Mouse (Mus musculus) heart, embryonic 15.5 days (tissue): ENCODE measurements around the gene Scube2. TPM values are rescaled to one million over a fixed set of nuclear protein-coding genes. Genes with fewer than 3 reads are reported as not detected.

ENCODE experiments used
- ATAC-seq: fragments of 200-750 bp; cut with Nextera tagmentation; replicated peaks from 2 replicates; pipeline ENCODE4 v1.8.0; 2017; ENCODE audit warnings: low read depth, moderate TSS enrichment; ENCODE audit not compliant: insufficient number of reproducible peaks, insufficient read depth, low FRiP score
- H3K27ac ChIP-seq: fragments of 300-500 bp; sonication (generic); 2 replicates; pipeline ENCODE4 v1.5.1; 2015; ENCODE audit warnings: mild to moderate bottlenecking, inconsistent platforms
- H3K27me3 ChIP-seq: fragments of 300-500 bp; sonication (generic); 2 replicates; pipeline ENCODE4 v1.6.1; 2015; ENCODE audit warnings: inconsistent platforms
- H3K36me3 ChIP-seq: fragments of 300-500 bp; sonication (generic); 2 replicates; pipeline ENCODE4 v1.6.1; 2015; ENCODE audit warnings: mild to moderate bottlenecking, inconsistent platforms
- H3K4me1 ChIP-seq: fragments of 300-500 bp; sonication (generic); replicated peaks from 2 replicates; pipeline ENCODE4 v1.6.1; 2015; ENCODE audit warnings: inconsistent platforms
- H3K4me2 ChIP-seq: fragments of 300-500 bp; sonication (generic); 2 replicates; pipeline ENCODE4 v1.6.1; 2015; ENCODE audit warnings: inconsistent platforms, mild to moderate bottlenecking, moderate library complexity
- H3K4me3 ChIP-seq: fragments of 300-500 bp; sonication (generic); 2 replicates; pipeline ENCODE4 v1.5.1; 2015; ENCODE audit warnings: mild to moderate bottlenecking, inconsistent platforms
- H3K9ac ChIP-seq: fragments of 300-500 bp; sonication (generic); 2 replicates; pipeline ENCODE4 v1.6.1; 2015; ENCODE audit warnings: mild to moderate bottlenecking, inconsistent platforms
- H3K9me3 ChIP-seq: fragments of 300-500 bp; sonication (generic); replicated peaks from 2 replicates; pipeline ENCODE4 v1.6.1; 2016; ENCODE audit warnings: inconsistent platforms
- WGBS: fragments of 180-500 bp; shearing (Covaris S2); methylation state at CpG from one replicate; pipeline ENCODE4 v1.1.7; 2015; ENCODE audit warnings: mixed read lengths; 5-methylcytosine and 5-hydroxymethylcytosine counted together
- polyA plus RNA-seq: library from polyadenylated mRNA; unstranded; fragments of >200 nt; fragmentation: Nextera tagmentation; extraction: Ambion mirVana; gene quantifications from 2 replicates; pipeline ENCODE4 v1.2.1, GENCODE M21; 2015

Scube2 gene
- polyA plus RNA-seq, 1 experiment from 2014 or later = 9.8 TPM

DNA sequence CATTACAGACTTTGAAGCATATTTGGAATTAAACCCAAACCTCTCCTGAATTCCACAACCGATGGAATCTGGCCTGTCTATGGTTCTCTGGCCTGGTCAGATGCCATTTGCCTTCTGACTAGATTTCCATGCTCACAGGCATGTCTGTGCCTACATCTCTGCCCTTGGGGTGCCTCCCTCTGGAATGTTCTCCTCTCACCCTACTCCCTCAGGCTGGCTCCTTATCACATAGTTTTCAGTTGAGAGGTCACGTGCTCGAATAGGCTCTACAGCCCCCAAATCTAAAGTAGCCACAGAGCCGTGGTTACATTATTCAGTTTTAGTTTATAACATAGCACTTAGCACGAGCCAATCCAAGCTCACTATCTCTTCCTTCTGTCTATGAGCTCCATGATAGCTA, 69.9 kb downstream of the Scube2 start:
- peak; percentile 70 for ATAC-seq
- H3K9me3 ChIP-seq = no peaks in the 10 kb centered on the region
- H3K27me3 ChIP-seq = no peaks in the 10 kb centered on the region
- 0 out of 2 replicates have a peak overlapping the region, but pooled peaks have one; percentile 11 for H3K4me2 ChIP-seq
- H3K4me3 ChIP-seq = no peak overlapping the region
- 22% methylated on average over 5 of the region's 5 CpGs for WGBS
- peaks cover 26% of the 10 kb centered on the region for H3K4me1 ChIP-seq
- peak overlapping the region; percentile 81 for H3K27ac ChIP-seq
- H3K9ac ChIP-seq = no peak overlapping the region
- H3K36me3 ChIP-seq = no peaks in the 10 kb centered on the region

DNA sequence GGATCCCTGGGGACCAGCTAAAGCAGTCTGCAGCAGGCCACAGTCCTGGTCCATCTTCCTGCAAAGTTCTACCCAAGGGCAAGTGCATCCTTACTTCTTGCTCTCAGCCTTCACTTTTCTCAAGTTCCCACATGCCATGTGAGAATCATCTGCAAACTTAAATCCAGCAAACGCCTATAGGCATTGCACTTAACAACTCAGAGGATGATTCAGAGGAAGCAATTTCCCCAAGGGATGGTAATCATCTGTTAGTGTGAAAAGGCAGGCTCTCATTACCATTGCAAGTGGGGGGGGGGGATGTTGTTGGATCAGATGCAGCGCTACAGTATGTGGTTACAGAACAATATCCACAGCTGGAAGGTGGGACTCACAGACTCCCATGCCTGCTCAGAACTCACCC, 70.9 kb downstream of the Scube2 start:
- Histone ChIP-seq H3K4me1 (peaks cover 26% of the 10 kb centered on the region), H3K27ac (peak overlapping the region; percentile 81; the same call in 1 of the 2 replicates), H3K9ac (no peak overlapping the region), H3K9me3 (no peaks in the 10 kb centered on the region), H3K4me3 (no peak overlapping the region), H3K4me2 (no peak overlapping the region), H3K36me3 (no peaks in the 10 kb centered on the region), H3K27me3 (no peaks in the 10 kb centered on the region)
- ATAC-seq = no peak
- 81% methylated on average over 2 of the region's 2 CpGs for WGBS

DNA sequence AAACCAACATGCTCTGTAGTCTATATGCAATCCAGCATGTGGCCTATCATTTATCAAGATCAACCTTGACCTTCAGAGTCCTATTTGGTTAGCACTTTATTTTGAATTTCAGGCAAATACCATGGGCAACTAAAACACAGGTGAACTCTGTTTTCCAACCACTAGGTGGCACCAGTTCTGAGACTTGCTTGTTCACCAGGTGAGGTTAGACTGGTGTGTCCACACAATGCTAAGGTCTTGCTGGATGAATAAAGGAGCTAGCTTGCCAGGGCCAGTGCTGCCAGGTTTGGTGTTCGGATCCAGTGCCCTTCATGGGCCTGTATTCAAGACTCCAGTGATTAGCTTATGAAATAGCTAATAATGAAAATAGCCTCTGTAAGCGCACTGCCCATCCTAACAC, 72.7 kb downstream of the Scube2 start:
- Histone ChIP-seq H3K4me2 (no peak overlapping the region), H3K4me1 (peaks cover 21% of the 10 kb centered on the region), H3K9ac (no peak overlapping the region), H3K36me3 (no peaks in the 10 kb centered on the region), H3K27ac (no peak overlapping the region), H3K27me3 (no peaks in the 10 kb centered on the region), H3K9me3 (no peaks in the 10 kb centered on the region), H3K4me3 (no peak overlapping the region)
- no peak for ATAC-seq
- WGBS = 68% methylated on average over 2 of the region's 2 CpGs

GRCm38 (mm10) chr7:109790818-109791217, 74.7 kb downstream of the Scube2 start:
- H3K4me3 ChIP-seq = no peak overlapping the region
- no peak for ATAC-seq
- H3K9ac ChIP-seq = no peak overlapping the region
- no peak overlapping the region for H3K27ac ChIP-seq
- H3K4me2 ChIP-seq = no peak overlapping the region
- H3K4me1 ChIP-seq = peaks cover 22% of the 10 kb centered on the region
- WGBS = 70% methylated on average over 3 of the region's 3 CpGs
- H3K9me3 ChIP-seq = no peaks in the 10 kb centered on the region
- H3K27me3 ChIP-seq = no peaks in the 10 kb centered on the region
- no peaks in the 10 kb centered on the region for H3K36me3 ChIP-seq

- ATAC-seq = no peak
- WGBS = 76% methylated on average over 2 of the region's 2 CpGs
- Histone ChIP-seq H3K27me3 (peaks cover 12% of the 10 kb centered on the region), H3K9me3 (no peaks in the 10 kb centered on the region), H3K4me3 (no peak overlapping the region), H3K4me2 (no peak overlapping the region), H3K9ac (no peak overlapping the region), H3K27ac (no peak overlapping the region), H3K4me1 (0 out of 2 replicates have a peak, but pooled peaks cover 8% of the 10 kb centered on the region), H3K36me3 (no peaks in the 10 kb centered on the region)
Observed at GRCm38 (mm10) chr7:109787860-109788259, 77.6 kb downstream of the Scube2 start.

DNA sequence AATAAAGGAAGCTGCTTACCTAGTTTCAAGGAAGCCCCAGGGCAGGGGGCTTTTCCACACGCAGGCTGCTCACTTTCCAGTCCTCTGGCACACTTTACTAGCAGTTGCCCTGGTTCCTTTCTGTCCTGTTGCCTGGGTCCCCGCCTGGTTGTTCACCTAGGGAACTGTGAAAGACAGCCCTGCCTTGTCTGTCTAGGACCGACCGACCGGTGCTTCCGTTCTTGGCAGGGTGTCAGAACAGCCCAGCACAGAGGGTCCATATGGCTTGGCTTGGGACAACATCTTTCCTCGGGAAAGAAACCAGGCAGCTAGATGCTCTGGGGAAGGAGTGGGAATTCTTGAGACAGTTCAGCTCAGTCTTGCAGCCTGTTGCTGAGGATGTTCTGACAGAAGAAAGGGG, 82.2 kb downstream of the Scube2 start:
- ATAC-seq = no peak
- Histone ChIP-seq H3K9ac (no peak overlapping the region), H3K4me1 (peaks cover 25% of the 10 kb centered on the region), H3K36me3 (no peaks in the 10 kb centered on the region), H3K27me3 (peaks cover 54% of the 10 kb centered on the region), H3K27ac (no peak overlapping the region), H3K9me3 (no peaks in the 10 kb centered on the region), H3K4me3 (no peak overlapping the region), H3K4me2 (no peak overlapping the region)
- 35% methylated on average over 7 of the region's 7 CpGs for WGBS

DNA sequence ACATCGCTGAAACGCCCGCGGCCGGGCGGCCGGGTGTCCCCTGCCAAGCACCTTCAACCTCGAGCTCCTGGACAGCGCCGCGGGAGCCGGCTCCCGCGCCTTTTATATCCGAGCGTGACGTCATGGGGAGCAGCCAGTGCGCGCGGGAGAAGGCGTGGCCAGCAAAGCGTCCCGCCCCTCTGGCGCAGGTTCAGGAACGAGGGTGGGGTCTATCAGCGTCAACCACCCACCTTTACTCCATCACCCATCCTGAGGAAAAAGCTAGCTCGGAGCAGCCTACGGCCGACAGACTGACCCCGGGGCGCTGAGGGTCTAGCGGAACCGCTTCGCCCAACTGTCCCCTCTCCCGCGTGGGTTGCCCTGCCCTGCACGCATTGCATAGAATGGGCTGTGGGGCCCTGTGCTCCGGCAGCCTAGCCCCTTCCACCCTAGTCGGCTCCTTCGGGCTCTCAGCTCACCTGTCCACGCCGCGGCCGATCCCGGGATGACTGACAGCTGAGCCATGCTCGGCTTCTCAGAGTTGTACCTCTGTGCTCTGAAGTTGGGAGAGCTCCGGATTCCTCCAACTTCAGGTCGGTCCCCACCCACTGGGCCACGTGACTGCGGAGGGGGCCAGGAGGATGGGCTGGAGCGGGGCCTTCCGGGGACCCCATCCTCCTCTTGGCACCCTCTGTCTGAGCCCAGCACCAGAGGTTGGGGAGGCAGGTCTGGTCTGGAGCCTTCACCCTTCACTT, 83.8 kb downstream of the Scube2 start, which contains the start of gene Nrip3:
TSS of gene Nrip3 (minus strand) at position 556 of the 734 bp plus-strand sequence.
- Histone ChIP-seq H3K36me3 (no peaks in the 10 kb centered on the region), H3K27ac (no peak within 1 kb of the TSS), H3K9ac (peak within 1 kb of the TSS; percentile 47), H3K27me3 (peaks cover 57% of the 10 kb centered on the region), H3K4me3 (peak within 1 kb of the TSS; percentile 55), H3K4me1 (peaks cover 21% of the 10 kb centered on the region), H3K4me2 (peak within 1 kb of the TSS; percentile 97), H3K9me3 (no peaks in the 10 kb centered on the region)
- 1% methylated on average over 52 of the region's 52 CpGs for WGBS
- peak; percentile 82 for ATAC-seq

GRCm38 (mm10) chr7:109781087-109781469, 84.4 kb downstream of the Scube2 start:
- H3K27me3 ChIP-seq = peaks cover 57% of the 10 kb centered on the region

DNA sequence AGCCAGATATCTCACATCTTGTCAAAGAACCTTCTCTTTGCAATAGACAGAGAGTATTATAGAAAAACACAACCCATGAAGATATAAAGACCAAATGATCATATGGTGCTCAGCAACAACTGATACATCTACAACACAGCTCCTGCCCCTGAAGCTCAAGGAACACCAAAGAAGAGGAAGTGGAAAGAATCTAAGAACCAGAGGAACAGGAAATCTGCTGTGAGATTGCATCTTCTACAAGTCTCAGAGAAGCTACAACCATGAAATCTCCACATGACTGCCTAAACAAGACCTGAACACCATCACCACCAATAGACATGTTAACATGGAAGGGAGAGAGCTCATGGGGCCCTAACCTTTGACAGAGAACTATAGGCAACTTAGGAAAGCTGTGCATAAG, 93.2 kb downstream of the Scube2 start:
- H3K4me1 ChIP-seq = no peaks in the 10 kb centered on the region
- ATAC-seq = no peak
- H3K27ac ChIP-seq = no peak overlapping the region
- H3K4me2 ChIP-seq = no peak overlapping the region
- no peak overlapping the region for H3K9ac ChIP-seq
- H3K9me3 ChIP-seq = no peaks in the 10 kb centered on the region
- no peaks in the 10 kb centered on the region for H3K27me3 ChIP-seq
- H3K4me3 ChIP-seq = no peak overlapping the region
- H3K36me3 ChIP-seq = no peaks in the 10 kb centered on the region

More at GRCm38 (mm10) chr7:109781087-109781469, 84.4 kb downstream of the Scube2 start:
- under 1% methylated on average over 24 of the region's 24 CpGs for WGBS
- no peak overlapping the region for H3K27ac ChIP-seq
- H3K4me1 ChIP-seq = peaks cover 21% of the 10 kb centered on the region
- peak; percentile 58 for ATAC-seq
- peak overlapping the region; percentile 97 for H3K4me2 ChIP-seq
- H3K4me3 ChIP-seq = peak overlapping the region; percentile 55
- H3K9ac ChIP-seq = peak overlapping the region; percentile 47
- no peaks in the 10 kb centered on the region for H3K9me3 ChIP-seq
- no peaks in the 10 kb centered on the region for H3K36me3 ChIP-seq

- 38% methylated on average over 2 of the region's 2 CpGs for WGBS
- H3K36me3 ChIP-seq = no peaks in the 10 kb centered on the region
- no peak overlapping the region for H3K4me2 ChIP-seq
- H3K9me3 ChIP-seq = no peaks in the 10 kb centered on the region
- no peak for ATAC-seq
- no peak overlapping the region for H3K4me3 ChIP-seq
- no peak overlapping the region for H3K27ac ChIP-seq
- H3K9ac ChIP-seq = no peak overlapping the region
- no peaks in the 10 kb centered on the region for H3K27me3 ChIP-seq
- H3K4me1 ChIP-seq = no peaks in the 10 kb centered on the region
Observed at GRCm38 (mm10) chr7:109768699-109769383, 96.6 kb downstream of the Scube2 start.

GRCm38 (mm10) chr7:109767575-109768350, 97.7 kb downstream of the Scube2 start:
- no peak for ATAC-seq
- no peak overlapping the region for H3K4me2 ChIP-seq
- 75% methylated on average over 7 of the region's 7 CpGs for WGBS

More at GRCm38 (mm10) chr7:109767575-109768350, 97.7 kb downstream of the Scube2 start:
- H3K36me3 ChIP-seq = no peaks in the 10 kb centered on the region
- H3K27ac ChIP-seq = no peak overlapping the region
- no peak overlapping the region for H3K9ac ChIP-seq
- H3K4me1 ChIP-seq = no peaks in the 10 kb centered on the region
- H3K4me3 ChIP-seq = no peak overlapping the region
- H3K27me3 ChIP-seq = no peaks in the 10 kb centered on the region
- H3K9me3 ChIP-seq = no peaks in the 10 kb centered on the region
